Mouse (Mus musculus) kidney, adult 2 months (tissue): ENCODE data around the gene Plxna2.

Experiments
- CTCF ChIP-seq: fragments of 200-500 bp; conservative IDR thresholded peaks from 2 replicates; pipeline ENCODE4 v1.5.1; 2011; ENCODE audit warnings: low read depth, mild to moderate bottlenecking, control low read depth, low read length, moderate library complexity, mixed read lengths; ENCODE audit not compliant: insufficient read depth, insufficient read length
- POLR2A ChIP-seq: fragments of 200-500 bp; IDR thresholded peaks from one replicate; pipeline ENCODE4 v1.6.1; 2011; ENCODE audit warnings: low read depth, low read length, control low read depth

- no peak for TF ChIP-seq CTCF
- no peak for TF ChIP-seq POLR2A
Measured at GRCm38 (mm10) chr1:194643930-194644329, 25.9 kb downstream of the Plxna2 start.
